12 mouse cellular contexts compared by ENCODE assay signal in the genomic region with DNA sequence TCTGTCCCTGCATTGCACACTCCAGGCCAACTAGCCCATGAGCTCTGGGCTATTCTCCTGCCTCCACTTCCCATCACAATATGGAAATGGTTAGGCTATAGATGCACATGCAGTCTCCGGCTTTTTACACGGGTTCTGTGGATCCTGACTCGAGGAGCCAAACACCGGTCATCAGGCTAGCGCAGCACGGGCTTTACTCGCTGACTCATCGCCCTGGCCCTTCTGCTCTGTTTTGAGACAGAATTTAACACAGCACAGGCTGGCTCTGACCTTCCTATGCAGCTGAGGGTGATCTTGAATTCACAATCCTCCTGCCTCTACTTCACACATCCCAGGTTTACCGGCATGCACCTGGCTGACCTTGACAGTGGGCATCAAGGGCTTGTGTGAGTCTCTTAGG.
A peak's percentile ranks its signal among the peaks of the same experiment; 100 is the strongest.
DNase-seq lines count a peak whose midpoint lies in the region.
"Had no signal": no experiment of that assay in that cellular context is flagged by ENCODE, and none has a peak within 500 bp of the region (broad histone marks: within the 10 kb centered on the region; RNA-seq: fewer than 3 reads in every experiment).

No protein-coding gene starts in this region.

- peak; percentile 31 for DNase-seq in adrenal gland, postnatal 10 days
- DNase-seq in adrenal gland, postnatal 4 days (ENCODE audit: low spot score in 2 of 2) = no peak
- peak; percentile 2 for DNase-seq in ovary, postnatal 36 days (ENCODE audit: low spot score)
- no peak for DNase-seq in ovary, adult 18-20 months (ENCODE audit: low spot score)
- DNase-seq in NIH3T3 (ENCODE audit: low read depth) = peak; percentile 93
- peak; percentile 66 to 69 for DNase-seq in adrenal gland, postnatal 36 days
- DNase-seq in layer of hippocampus, adult 18-20 months (ENCODE audit: low spot score in 2 of 2) = no peak
- DNase-seq in heart, adult 18-20 months = no peak
- DNase-seq: cerebellum, adult 11-12 months; cerebellum, adult 9-10 months; gastrocnemius, postnatal 10 days; heart, adult 2 months had no signal

Comparison
In these comparisons a context has a peak if more than half of its experiments do, and no peak if none do; other contexts are left out.
1. DNase-seq: peak in adrenal gland, postnatal 10 days (single experiment), ovary, postnatal 36 days (single experiment), NIH3T3 (single experiment) and adrenal gland, postnatal 36 days (2 of 2); none in adrenal gland, postnatal 4 days (0 of 2), ovary, adult 18-20 months (single experiment), layer of hippocampus, adult 18-20 months (0 of 2) and heart, adult 18-20 months (0 of 2).